Mouse (Mus musculus): ENCODE measurements around the gene Eefsec. TPM values are rescaled to one million over a fixed set of nuclear protein-coding genes. Genes with fewer than 3 reads are reported as not detected.

Gene Eefsec
- polyA plus RNA-seq, 1 experiment, result 19.1 TPM

- no peak for DNase-seq (ENCODE audit: extremely low spot score in 1 of 2, low spot score in 1 of 2)
Observed at GRCm38 (mm10) chr6:88216199-88216598, 230.1 kb downstream of the Eefsec start.

- DNase-seq (ENCODE audit: extremely low spot score in 1 of 2, low spot score in 1 of 2), result no peak
Observed at GRCm38 (mm10) chr6:88215797-88216196, 230.5 kb downstream of the Eefsec start.

GRCm38 (mm10) chr6:88210182-88210581 is 236.2 kb downstream of the Eefsec start:
- no peak for DNase-seq (ENCODE audit: extremely low spot score in 1 of 2, low spot score in 1 of 2)

- no peak for DNase-seq (ENCODE audit: extremely low spot score in 1 of 2, low spot score in 1 of 2)
Observed at GRCm38 (mm10) chr6:88209453-88209852, 236.9 kb downstream of the Eefsec start.

- no peak for DNase-seq (ENCODE audit: extremely low spot score in 1 of 2, low spot score in 1 of 2)
Observed at GRCm38 (mm10) chr6:88208321-88208720, 238.0 kb downstream of the Eefsec start.

GRCm38 (mm10) chr6:88207403-88208033 is 238.8 kb downstream of the Eefsec start:
- no peak for DNase-seq (ENCODE audit: extremely low spot score in 1 of 2, low spot score in 1 of 2)

Other genes with a start within 250 kb of the Eefsec start
- gene Dnajb8, start 224.3 kb downstream of the Eefsec start, polyA plus RNA-seq (2012; rRNA removed), result not detected in 2 replicates
- 46.2 and 48.2 TPM in 2 replicates for gene Ruvbl1, start 18.9 kb upstream of the Eefsec start, polyA plus RNA-seq (2012; rRNA removed)
- gene Sec61a1, start 72.4 kb upstream of the Eefsec start, polyA plus RNA-seq (2012; rRNA removed), result 73.2 and 83.4 TPM in 2 replicates
- 0.48 and 0.68 TPM in 2 replicates for gene Kbtbd12, start 191.4 kb upstream of the Eefsec start, polyA plus RNA-seq (2012; rRNA removed)

Data from frontal cortex, adult 2 months (tissue).